13 mouse cellular contexts compared by ENCODE assay signal in the genomic region with DNA sequence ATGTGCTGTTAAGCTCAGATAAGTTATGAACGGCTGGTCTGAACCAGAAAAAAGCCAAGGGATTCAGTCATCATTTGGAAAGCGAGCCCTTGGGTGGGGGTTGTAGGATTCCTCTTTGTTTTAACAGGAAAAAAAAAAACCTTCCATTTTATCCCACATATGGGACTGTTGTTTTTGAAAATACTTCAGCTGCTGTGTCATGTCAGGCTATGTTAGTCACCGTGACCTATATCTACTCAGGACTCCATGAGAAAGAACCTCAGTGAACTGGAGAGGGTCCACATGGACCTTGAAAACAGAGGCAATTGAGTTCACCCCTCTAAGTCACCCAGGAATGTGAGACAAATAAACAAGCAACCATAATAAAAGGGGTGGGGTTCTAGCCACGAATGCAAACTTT.
DNase-seq lines count a peak whose midpoint lies in the region; ATAC-seq and TF ChIP-seq lines count a peak whose summit lies in the region.
"Had no signal": no experiment of that assay in that cellular context is flagged by ENCODE, and none has a peak within 500 bp of the region (broad histone marks: within the 10 kb centered on the region; RNA-seq: fewer than 3 reads in every experiment).

No protein-coding gene starts in this region.

- no peak overlapping the region for H3K4me2 ChIP-seq in intestine, embryonic 16.5 days (ENCODE audit: low read depth, low read length)
- H3K4me2 ChIP-seq: hindbrain, embryonic 13.5 days; liver, embryonic 11.5 days; neural tube, embryonic 15.5 days had no signal

- 65% methylated on average over 4 of the region's 4 CpGs for WGBS in lung, adult 2 months
- 64% methylated on average over 4 of the region's 4 CpGs for WGBS in intestine, embryonic 16.5 days

- peak; percentile 34 for DNase-seq in gastrocnemius, adult 2 months
- no peak for DNase-seq in gastrocnemius, adult 8-10 months (ENCODE audit: low spot score in 2 of 2)
- DNase-seq in lung, postnatal 10 days, result peak; percentile 73
- no peak for DNase-seq in lung, adult 2 months
- peak; percentile 36 for DNase-seq in heart, postnatal 25 days (ENCODE audit: low spot score)
- no peak for DNase-seq in thymus, postnatal 4 days
- DNase-seq in thymus, postnatal 14 days, result no peak
- DNase-seq: adrenal gland, adult 8-10 months had no signal

- H3K9ac ChIP-seq in intestine, embryonic 16.5 days (ENCODE audit: low read depth, low read length), result no peak overlapping the region
- H3K9ac ChIP-seq: hindbrain, embryonic 13.5 days; neural tube, embryonic 15.5 days had no signal

- no peak for TF ChIP-seq POLR2A in lung, adult 2 months (IDR thresholded peaks at IDR 0.05; ENCODE audit: borderline replicate concordance, extremely low read depth, low read depth, low read length)

- H3K4me1 ChIP-seq in lung, adult 2 months (ENCODE audit: control insufficient read depth, insufficient read depth, low read length), result no peaks in the 10 kb centered on the region
- H3K4me1 ChIP-seq in intestine, embryonic 16.5 days (ENCODE audit: control insufficient read depth, insufficient read depth, low read length), result no peaks in the 10 kb centered on the region
- H3K4me1 ChIP-seq: hindbrain, embryonic 13.5 days; neural tube, embryonic 15.5 days had no signal

- H3K27me3 ChIP-seq in intestine, embryonic 16.5 days (replicated peaks; ENCODE audit: control insufficient read depth, insufficient read depth, low read length), result no peaks in the 10 kb centered on the region
- H3K27me3 ChIP-seq: hindbrain, embryonic 13.5 days; neural tube, embryonic 15.5 days had no signal

- H3K9me3 ChIP-seq in intestine, embryonic 16.5 days (ENCODE audit: control insufficient read depth, low read length), result no peaks in the 10 kb centered on the region
- H3K9me3 ChIP-seq: hindbrain, embryonic 13.5 days; neural tube, embryonic 15.5 days had no signal

- no peak for ATAC-seq in intestine, embryonic 16.5 days

- H3K36me3 ChIP-seq in intestine, embryonic 16.5 days (ENCODE audit: control insufficient read depth, insufficient read depth, low read length), result peaks cover 2% of the 10 kb centered on the region; the same call in 1 of the 2 replicates

- no peak for TF ChIP-seq CTCF in gastrocnemius, adult 2 months (IDR thresholded peaks at IDR 0.05)
- TF ChIP-seq CTCF in lung, adult 2 months (IDR thresholded peaks at IDR 0.05; ENCODE audit: insufficient read depth, low read length), result no peak

- no peak overlapping the region for H3K4me3 ChIP-seq in gastrocnemius, adult 2 months
- no peak overlapping the region for H3K4me3 ChIP-seq in lung, adult 2 months (replicated peaks; ENCODE audit: extremely low read depth, low read depth, low read length)
- no peak overlapping the region for H3K4me3 ChIP-seq in intestine, embryonic 16.5 days (ENCODE audit: low read length)
- H3K4me3 ChIP-seq: hindbrain, embryonic 13.5 days; neural tube, embryonic 15.5 days had no signal

- intact Hi-C loops in gastrocnemius, adult 2 months (cut with DNase I), result no loop called here
- intact Hi-C loops in heart, postnatal 25 days (cut with DNase I), result loop anchor here (10.0 kb wide), 1 partner anchor 226 kb away; no protein-coding TSS in a partner anchor

- H3K27ac ChIP-seq in gastrocnemius, adult 2 months, result peak overlapping the region; percentile 3; the same call in 1 of the 2 replicates
- H3K27ac ChIP-seq in intestine, embryonic 16.5 days (ENCODE audit: low read length), result no peak overlapping the region
- H3K27ac ChIP-seq: hindbrain, embryonic 13.5 days; macrophage; neural tube, embryonic 15.5 days had no signal

Comparison
In these comparisons a context has a peak if more than half of its experiments do, and no peak if none do; other contexts are left out.
1. DNase-seq: peak in gastrocnemius, adult 2 months (single experiment), lung, postnatal 10 days (single experiment) and heart, postnatal 25 days (single experiment); none in gastrocnemius, adult 8-10 months (0 of 2), lung, adult 2 months (single experiment), thymus, postnatal 4 days (single experiment) and thymus, postnatal 14 days (single experiment).